Mouse (Mus musculus) WW6 (cell line): ENCODE measurements at regions not wholly inside any gene's neighbourhood (a gene's known extent, or its start where the extent isn't known, plus 50 kb on each side); places are given as distances from the start of the nearest gene placed in this dataset.

Source experiments
- DNase-seq: peaks from one replicate; pipeline ENCODE4 v3.0.0-alpha.2; 2013; ENCODE audit warnings: low read depth, low spot score

DNA sequence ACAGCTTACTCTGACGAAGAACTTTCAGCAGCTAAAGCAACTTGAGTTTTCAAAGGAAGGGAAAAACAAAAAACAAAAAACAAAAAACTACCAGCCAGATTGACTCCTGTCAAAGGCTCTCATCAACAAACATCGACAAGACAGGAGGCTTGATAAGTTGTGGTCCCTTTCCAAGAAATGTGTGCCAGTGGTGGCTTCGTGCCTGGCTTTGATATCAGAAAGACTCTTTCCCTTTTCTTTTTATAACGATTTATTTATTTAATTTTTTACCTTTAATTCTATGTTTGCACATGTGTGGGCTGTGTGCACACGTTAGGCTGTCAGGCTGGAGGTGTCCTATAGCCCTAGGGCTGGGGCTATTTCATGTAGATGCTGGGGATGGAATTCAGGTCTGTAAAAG is 60.4 kb downstream of the Dact1 start:
- no peak for DNase-seq

- no peak for DNase-seq
These were observed 62.3 kb downstream of the Dact1 start for GRCm38 (mm10) chr12:71371948-71372347.

DNA sequence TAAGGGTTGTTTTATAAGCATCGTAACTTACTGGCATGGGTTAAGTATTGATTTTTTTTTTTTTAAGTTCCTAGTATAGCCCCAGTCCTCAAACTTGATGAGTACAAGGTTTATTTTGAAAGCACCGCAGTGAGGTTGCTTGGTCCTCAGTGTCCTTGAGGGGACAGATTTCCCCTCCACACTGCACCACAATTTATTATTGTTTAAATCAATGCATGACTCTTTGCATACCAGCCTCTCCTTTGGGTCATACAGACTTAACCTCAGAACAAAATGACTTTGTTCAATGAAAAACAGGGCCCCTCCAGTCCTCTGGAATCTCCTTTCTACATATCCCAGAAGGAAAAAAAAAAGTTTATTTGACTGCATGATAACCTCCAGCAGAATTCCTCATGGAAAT is 63.9 kb downstream of the Dact1 start:
- DNase-seq = no peak

DNA sequence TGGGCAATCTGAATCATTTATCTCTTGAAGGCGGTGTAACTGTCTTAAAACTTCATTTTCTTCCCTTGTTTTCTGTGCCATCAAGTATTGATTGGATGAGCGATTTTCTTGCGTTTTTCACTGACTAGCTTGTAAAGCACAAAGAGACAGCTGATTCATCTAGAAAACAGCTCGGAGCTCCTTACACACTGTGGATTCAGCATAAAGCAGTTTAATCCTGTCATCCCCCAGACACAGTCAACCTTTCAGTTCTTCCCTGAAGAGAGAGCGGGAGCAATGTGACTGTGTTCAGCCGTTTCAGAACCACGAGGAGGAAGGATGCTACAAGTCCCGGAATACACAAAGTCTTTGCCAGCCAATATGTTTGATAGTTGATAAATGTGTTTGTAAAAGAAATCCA is 66.8 kb downstream of the Dact1 start:
- DNase-seq = no peak

- no peak for DNase-seq
These were observed 67.3 kb downstream of the Dact1 start for GRCm38 (mm10) chr12:71376966-71377365.

DNA sequence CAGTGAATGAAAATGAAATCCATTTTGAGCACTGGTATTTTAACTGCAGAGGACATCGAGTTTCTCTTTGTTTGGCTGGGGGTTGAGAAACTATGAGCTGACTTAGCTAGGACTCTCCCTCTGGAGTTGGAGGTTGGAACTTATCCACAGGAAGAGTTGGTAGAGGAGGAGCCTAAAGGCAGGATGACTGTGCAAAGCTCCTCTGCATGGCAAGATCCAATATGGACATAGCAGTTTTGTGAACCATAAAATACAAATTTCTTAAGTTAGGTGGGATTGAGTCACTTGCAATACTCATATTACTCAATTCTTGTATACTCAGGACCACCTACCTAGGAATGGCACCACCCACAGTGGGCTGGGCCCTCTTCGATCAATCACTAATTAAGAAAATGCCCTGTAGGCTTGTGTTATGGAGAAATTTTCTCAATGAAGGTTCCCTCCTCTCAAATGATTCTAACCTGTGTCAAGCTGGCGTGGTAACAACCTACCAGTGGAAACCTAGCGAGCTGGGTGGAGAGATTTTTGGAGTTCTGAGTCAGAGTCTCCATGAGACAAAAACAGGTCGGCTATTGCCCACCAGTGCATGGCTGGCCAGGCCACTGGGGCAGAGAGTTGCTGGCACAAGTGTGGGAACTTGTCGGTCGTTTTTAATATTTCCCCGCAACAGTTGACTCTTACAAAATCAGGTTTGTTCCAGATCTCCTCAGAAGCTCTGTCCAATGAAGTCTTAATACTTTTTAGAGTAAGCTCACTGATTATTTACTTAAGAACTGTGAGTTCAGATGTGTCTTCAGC is 70.1 kb downstream of the Dact1 start:
- DNase-seq = no peak

- no peak for DNase-seq
These were observed 70.7 kb downstream of the Dact1 start for GRCm38 (mm10) chr12:71380424-71380761.

DNA sequence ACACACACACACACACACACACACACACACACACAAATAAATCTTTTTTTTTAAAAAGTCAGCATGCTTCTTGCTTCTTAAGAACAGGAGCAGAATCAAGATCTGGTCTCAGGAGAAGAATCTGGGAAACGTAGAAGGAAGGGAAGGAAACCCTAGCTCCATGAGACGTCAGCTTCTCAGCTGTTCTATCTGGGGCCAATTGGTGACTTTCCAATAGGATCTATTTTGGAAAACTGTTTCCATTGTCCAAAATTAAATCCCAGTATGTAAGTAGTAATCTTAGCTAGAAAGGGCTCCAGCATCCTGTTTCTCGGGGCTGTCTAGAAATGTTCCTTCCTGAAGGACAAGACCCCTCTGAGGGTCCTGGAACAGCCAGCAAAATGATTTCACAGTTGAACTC is 76.6 kb downstream of the Dact1 start:
- DNase-seq = no peak

GRCm38 (mm10) chr12:71391481-71391880 is 81.8 kb downstream of the Dact1 start:
- DNase-seq = no peak

GRCm38 (mm10) chr12:71393752-71394151 is 84.1 kb downstream of the Dact1 start:
- no peak for DNase-seq

DNA sequence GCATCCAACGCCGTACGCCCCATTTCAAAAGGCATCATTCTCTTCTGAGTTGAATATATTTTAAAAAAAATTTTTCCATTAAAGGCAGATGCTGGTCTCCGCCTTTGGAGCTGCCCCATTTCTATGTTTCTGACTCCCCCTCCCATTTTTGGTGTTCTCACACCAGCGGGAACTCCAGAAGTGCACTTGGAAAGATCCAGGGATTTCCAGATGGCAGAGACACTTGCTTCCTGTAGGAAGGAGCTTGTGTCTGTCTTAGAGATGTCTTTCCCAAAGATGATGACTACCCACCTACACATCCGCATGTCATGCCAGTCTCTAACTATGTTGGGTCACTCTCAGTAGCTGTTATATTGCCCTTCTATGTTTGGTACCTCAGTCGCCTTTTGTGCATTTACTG is 87.8 kb downstream of the Dact1 start:
- DNase-seq = no peak

DNA sequence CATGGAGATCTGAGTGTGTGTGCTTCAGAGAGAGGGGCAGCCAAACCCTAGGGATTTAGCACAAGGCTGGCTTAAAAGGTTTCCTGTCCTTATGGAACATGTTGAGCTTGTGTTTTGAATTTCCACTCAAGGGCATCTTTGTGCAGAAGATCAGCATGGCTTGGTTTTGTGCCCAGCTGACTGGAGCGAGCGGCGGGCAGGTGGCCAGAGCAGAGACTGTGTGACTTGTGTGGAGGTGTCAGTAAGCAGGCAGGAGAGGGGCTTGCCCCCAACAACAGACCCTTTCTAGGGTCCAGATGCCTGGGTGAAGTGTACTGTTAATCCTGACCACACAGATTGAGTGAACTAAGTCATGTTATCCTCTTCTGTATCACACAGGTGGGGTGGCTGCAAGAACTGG is 89.0 kb downstream of the Dact1 start:
- DNase-seq = no peak

- DNase-seq = no peak
These were observed 90.5 kb downstream of the Dact1 start for GRCm38 (mm10) chr12:71400201-71400600.

GRCm38 (mm10) chr12:71401621-71402416 is 92.1 kb downstream of the Dact1 start:
- DNase-seq = no peak

DNA sequence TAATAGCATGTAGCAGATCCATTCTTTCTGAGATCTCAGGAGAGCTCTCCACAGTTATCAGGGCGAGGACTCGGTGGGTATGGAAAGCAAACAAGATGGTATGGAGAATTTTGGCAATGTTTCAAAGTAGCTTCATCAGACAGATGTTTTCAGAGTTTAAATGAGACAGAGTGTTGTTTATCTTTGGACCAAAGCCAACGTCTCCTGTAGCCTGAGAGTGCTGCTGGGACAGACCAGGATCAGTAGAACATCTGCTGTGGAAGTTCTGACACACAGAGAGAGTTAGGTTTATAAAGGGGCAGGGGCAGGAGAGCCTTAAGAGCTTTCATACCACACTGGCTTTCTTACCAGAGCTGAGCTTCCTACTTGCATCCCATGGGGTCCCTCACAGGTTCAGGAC is 97.6 kb downstream of the Dact1 start:
- DNase-seq = no peak

DNA sequence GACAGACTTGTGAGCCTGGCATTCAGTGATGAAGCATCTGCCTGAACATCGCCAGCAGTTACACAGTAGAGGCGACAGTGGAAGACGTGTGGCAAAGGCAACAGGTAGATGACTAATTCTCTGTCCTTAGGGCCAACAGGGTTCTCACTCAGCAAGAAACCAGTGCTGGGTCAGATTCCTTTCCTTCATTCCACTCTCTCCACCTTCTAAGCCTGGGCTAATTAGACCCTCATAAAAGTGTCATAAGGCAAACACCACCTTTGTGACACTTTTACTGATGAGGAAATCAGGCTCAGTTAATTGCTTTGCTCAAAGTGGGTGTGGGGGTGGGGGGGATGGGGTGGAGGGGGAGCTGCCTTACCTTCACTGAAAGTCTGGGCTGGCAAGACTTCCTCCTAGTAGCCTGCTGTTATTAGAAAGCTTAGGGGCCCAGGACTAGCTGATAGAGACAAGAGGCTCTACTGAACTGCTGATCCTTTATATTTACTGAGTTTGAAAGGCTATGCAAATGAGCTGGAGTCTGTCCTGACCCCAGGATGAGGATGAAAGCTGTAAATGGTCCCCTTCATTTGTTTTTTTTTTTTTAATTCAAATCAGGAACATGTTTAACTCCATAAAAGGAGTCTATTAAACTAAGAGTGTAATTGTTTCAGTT is 98.8 kb downstream of the Dact1 start:
- DNase-seq = no peak

DNA sequence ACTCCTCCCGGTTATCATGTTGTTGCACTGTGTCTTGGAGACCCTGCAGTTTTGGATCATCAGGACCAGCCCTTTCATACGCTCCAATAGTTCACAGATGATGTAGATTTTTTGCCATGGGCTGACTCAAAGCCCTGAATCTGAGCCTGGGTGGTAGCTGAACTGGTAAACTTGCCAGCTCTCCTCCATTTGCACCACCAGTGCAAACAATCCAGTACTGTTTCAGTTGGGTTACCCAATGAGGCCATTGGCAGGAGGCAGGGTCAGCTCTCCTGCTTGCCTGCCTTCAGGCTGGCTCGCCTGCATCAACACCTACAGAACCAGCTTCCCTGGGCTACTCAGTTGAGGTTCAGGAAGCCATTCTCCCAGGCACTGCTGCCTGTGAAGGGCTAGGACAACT is 102.6 kb downstream of the Dact1 start:
- DNase-seq = no peak

- DNase-seq = no peak
These were observed 107.3 kb downstream of the Dact1 start for GRCm38 (mm10) chr12:71416968-71417367.

DNA sequence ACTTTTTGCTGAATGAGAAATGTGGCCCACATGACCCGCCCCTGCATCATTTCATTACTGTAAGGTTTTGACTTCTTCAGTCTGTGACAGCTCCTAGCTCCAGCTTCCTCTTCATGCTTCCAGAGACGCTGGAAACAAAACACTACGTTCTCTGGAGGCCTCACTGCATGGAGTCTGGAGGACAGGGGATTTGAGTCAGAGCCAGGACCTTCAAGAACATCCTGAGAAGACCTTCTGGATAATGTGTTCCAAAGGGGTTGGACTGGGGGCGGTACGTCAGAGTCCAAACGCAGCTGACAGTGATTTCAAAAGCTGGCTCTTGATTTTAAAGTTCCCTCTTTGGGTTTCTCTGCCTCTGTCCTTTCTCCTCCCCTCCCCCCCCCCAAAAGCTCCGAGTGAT is 108.5 kb downstream of the Dact1 start:
- no peak for DNase-seq

GRCm38 (mm10) chr12:71419161-71419560 is 109.5 kb downstream of the Dact1 start:
- no peak for DNase-seq

- DNase-seq = no peak
These were observed 116.5 kb downstream of the Dact1 start for GRCm38 (mm10) chr12:71426023-71426719.

DNA sequence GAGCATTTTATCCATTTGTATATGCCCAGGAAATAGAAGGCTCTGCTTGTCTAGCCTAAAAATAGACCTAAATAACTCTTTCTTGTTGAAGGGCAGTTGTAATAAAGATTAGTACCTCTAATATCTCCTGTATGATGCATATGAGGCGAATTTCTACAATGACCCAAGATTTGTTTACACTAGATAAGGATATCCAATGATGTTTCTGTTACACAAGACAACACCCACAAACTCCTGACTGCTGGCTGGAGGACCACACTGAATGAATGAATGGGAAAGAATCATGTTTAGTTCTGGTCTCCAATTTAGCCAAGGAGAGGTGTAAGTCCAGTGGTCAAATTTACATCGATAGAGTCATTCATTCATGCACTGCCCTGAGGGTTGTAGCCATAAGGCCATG is 118.3 kb downstream of the Dact1 start:
- DNase-seq = no peak
